Mouse (Mus musculus) kidney, postnatal 4 days (tissue): ENCODE results near the gene Tnfsf4.

Experiments
- DNase-seq, 2 experiments: peaks; one replicate each; pipeline ENCODE4 v3.0.0; 2021; ENCODE audit warnings: mixed read lengths in 2 of 2

The Tnfsf4 gene

GRCm38 (mm10) chr1:161463388-161464085 lies 68.3 kb downstream of the Tnfsf4 start:
- DNase-seq, result peak; percentile 36 to 58
